Mouse (Mus musculus) limb, embryonic 11.5 days (tissue): ENCODE measurements at regions not wholly inside any gene's neighbourhood (a gene's known extent, or its start where the extent isn't known, plus 50 kb on each side); places are given as distances from the start of the nearest gene placed in this dataset.

ENCODE experiments used
- ATAC-seq: fragments of 200-750 bp; cut with Nextera tagmentation; 2 replicates; pipeline ENCODE4 v1.8.0; 2017; ENCODE audit warnings: low read depth; ENCODE audit not compliant: insufficient number of reproducible peaks, low FRiP score, low TSS enrichment
- DNase-seq: peaks from one replicate; pipeline ENCODE4 v3.0.0-alpha.2; 2015; ENCODE audit warnings: low spot score
- H3K27ac ChIP-seq: fragments of 300-500 bp; sonication (generic); replicated peaks from 2 replicates; pipeline ENCODE4 v1.5.1; 2014; ENCODE audit warnings: low read depth, mild to moderate bottlenecking, low read length
- H3K27me3 ChIP-seq: fragments of 300-500 bp; sonication (generic); 2 replicates; pipeline ENCODE4 v1.6.1; 2014; ENCODE audit warnings: mild to moderate bottlenecking, low read length, mixed read lengths; ENCODE audit not compliant: control insufficient read depth, insufficient read depth
- H3K36me3 ChIP-seq: fragments of 300-500 bp; sonication (generic); 2 replicates; pipeline ENCODE4 v1.6.1; 2014; ENCODE audit warnings: mild to moderate bottlenecking, low read length, moderate library complexity, mixed read lengths; ENCODE audit not compliant: control insufficient read depth, insufficient read depth
- H3K4me1 ChIP-seq: fragments of 300-500 bp; sonication (generic); 2 replicates; pipeline ENCODE4 v1.6.1; 2014; ENCODE audit warnings: low read length, mixed read lengths; ENCODE audit not compliant: control insufficient read depth, insufficient read depth
- H3K4me2 ChIP-seq: fragments of 300-500 bp; sonication (generic); 2 replicates; pipeline ENCODE4 v1.6.1; 2014; ENCODE audit warnings: low read depth, mild to moderate bottlenecking, moderate library complexity; ENCODE audit not compliant: severe bottlenecking
- H3K4me3 ChIP-seq: fragments of 300-500 bp; sonication (generic); 2 replicates; pipeline ENCODE4 v1.5.1; 2014; ENCODE audit warnings: low read depth, low read length
- H3K9ac ChIP-seq: fragments of 300-500 bp; sonication (generic); 2 replicates; pipeline ENCODE4 v1.6.1; 2014; ENCODE audit warnings: mild to moderate bottlenecking, low read length
- H3K9me3 ChIP-seq: fragments of 300-500 bp; sonication (generic); 2 replicates; pipeline ENCODE4 v1.6.1; 2016; ENCODE audit warnings: low read length; ENCODE audit not compliant: control insufficient read depth
- WGBS: fragments of 180-500 bp; shearing (Covaris S2); extraction: QIAGEN DNeasy Blood & Tissue Kit; methylation state at CpG from one replicate; pipeline ENCODE4 v1.1.7; 2014; 5-methylcytosine and 5-hydroxymethylcytosine counted together

GRCm38 (mm10) chr1:128692313-128692712, 100.2 kb upstream of the Cxcr4 start:
- no peak for ATAC-seq
- H3K27ac ChIP-seq, result no peak overlapping the region
- DNase-seq, result no peak
- WGBS, result 18% methylated on average over 8 of the region's 8 CpGs
- H3K36me3 ChIP-seq, result no peaks in the 10 kb centered on the region
- no peak overlapping the region for H3K9ac ChIP-seq
- H3K4me3 ChIP-seq, result no peak overlapping the region
- no peak overlapping the region for H3K4me2 ChIP-seq
- H3K9me3 ChIP-seq, result no peaks in the 10 kb centered on the region
- no peaks in the 10 kb centered on the region for H3K27me3 ChIP-seq
- peaks cover 2% of the 10 kb centered on the region; the same call in 1 of the 2 replicates for H3K4me1 ChIP-seq

- Histone ChIP-seq H3K4me1 (peaks cover 4% of the 10 kb centered on the region; the same call in 1 of the 2 replicates), H3K36me3 (no peaks in the 10 kb centered on the region), H3K27ac (no peak overlapping the region), H3K4me2 (peak overlapping the region; percentile 19; the same call in 1 of the 2 replicates), H3K9me3 (no peaks in the 10 kb centered on the region), H3K4me3 (no peak overlapping the region), H3K9ac (no peak overlapping the region), H3K27me3 (no peaks in the 10 kb centered on the region)
- DNase-seq, result peak; percentile 65
- 13% methylated on average over 9 of the region's 9 CpGs for WGBS
- peak; percentile 82; the same call in 1 of the 2 replicates for ATAC-seq
Measured at GRCm38 (mm10) chr1:128687236-128687927, 95.3 kb upstream of the Cxcr4 start.

GRCm38 (mm10) chr1:128685467-128686137, 93.5 kb upstream of the Cxcr4 start:
- H3K27me3 ChIP-seq, result no peaks in the 10 kb centered on the region
- H3K4me2 ChIP-seq, result no peak overlapping the region
- H3K4me1 ChIP-seq, result peaks cover 4% of the 10 kb centered on the region; the same call in 1 of the 2 replicates
- no peak overlapping the region for H3K9ac ChIP-seq
- DNase-seq (no peak), ATAC-seq (no peak)
- no peaks in the 10 kb centered on the region for H3K9me3 ChIP-seq
- H3K27ac ChIP-seq, result no peak overlapping the region
- H3K4me3 ChIP-seq, result no peak overlapping the region
- WGBS, result 65% methylated on average over 8 of the region's 8 CpGs
- no peaks in the 10 kb centered on the region for H3K36me3 ChIP-seq

DNA sequence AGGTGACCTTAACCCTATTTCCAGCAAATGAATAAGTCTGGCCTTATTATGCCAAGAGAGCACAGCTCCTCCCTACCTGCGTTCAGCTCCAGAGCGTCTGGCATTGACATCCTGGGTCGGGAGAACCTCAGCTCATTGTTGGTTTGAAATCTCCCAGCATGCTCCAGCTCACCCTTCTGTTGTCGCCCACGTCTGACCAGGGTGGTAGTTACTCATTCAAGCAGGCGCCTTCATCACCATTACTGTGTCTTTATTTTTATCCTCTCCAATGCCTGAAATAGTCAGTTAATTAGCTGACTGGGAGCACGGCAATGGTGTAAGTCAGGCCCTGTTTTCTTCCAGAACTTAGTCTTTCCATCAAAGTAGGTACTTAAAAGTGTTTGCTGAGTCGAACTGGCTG, 90.8 kb upstream of the Cxcr4 start:
- Histone ChIP-seq H3K4me2 (no peak overlapping the region), H3K9me3 (no peaks in the 10 kb centered on the region), H3K27me3 (no peaks in the 10 kb centered on the region), H3K4me3 (no peak overlapping the region), H3K4me1 (peaks cover 4% of the 10 kb centered on the region; the same call in 1 of the 2 replicates), H3K27ac (no peak overlapping the region), H3K9ac (no peak overlapping the region), H3K36me3 (no peaks in the 10 kb centered on the region)
- DNase-seq (no peak), ATAC-seq (no peak)
- 77% methylated on average over 8 of the region's 8 CpGs for WGBS

GRCm38 (mm10) chr1:128681261-128681660, 89.2 kb upstream of the Cxcr4 start:
- H3K27me3 ChIP-seq, result no peaks in the 10 kb centered on the region
- H3K4me2 ChIP-seq, result no peak overlapping the region
- no peaks in the 10 kb centered on the region for H3K9me3 ChIP-seq
- ATAC-seq (no peak), DNase-seq (no peak)
- WGBS, result 81% methylated on average over 4 of the region's 4 CpGs
- no peaks in the 10 kb centered on the region for H3K4me1 ChIP-seq
- no peak overlapping the region for H3K27ac ChIP-seq
- no peak overlapping the region for H3K4me3 ChIP-seq
- H3K36me3 ChIP-seq, result no peaks in the 10 kb centered on the region
- H3K9ac ChIP-seq, result no peak overlapping the region

DNA sequence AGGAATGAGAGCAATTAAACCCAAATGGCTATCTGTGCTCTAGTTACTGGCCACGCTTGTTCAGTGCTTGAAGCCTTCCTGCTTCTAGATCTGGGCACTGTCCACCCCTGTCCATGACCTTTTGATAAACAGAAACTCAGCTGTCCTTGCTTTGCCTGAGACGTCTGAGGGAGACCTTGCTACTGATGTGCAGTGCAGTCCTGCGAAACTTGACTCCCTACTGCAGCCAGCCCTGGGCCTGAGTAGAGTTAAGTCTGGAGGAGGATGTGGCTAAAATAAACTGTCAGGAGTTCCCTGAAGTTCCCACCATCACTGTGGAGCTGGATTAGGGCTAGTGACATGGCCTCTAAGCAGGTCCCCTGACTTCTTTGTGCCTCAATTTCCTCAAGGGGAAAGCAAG, 88.4 kb upstream of the Cxcr4 start:
- no peaks in the 10 kb centered on the region for H3K27me3 ChIP-seq
- H3K4me1 ChIP-seq, result no peaks in the 10 kb centered on the region
- DNase-seq (no peak), ATAC-seq (no peak)
- H3K4me2 ChIP-seq, result no peak overlapping the region
- no peaks in the 10 kb centered on the region for H3K36me3 ChIP-seq
- H3K27ac ChIP-seq, result no peak overlapping the region
- no peak overlapping the region for H3K9ac ChIP-seq
- no peaks in the 10 kb centered on the region for H3K9me3 ChIP-seq
- no peak overlapping the region for H3K4me3 ChIP-seq
- 30% methylated on average over 3 of the region's 3 CpGs for WGBS

DNA sequence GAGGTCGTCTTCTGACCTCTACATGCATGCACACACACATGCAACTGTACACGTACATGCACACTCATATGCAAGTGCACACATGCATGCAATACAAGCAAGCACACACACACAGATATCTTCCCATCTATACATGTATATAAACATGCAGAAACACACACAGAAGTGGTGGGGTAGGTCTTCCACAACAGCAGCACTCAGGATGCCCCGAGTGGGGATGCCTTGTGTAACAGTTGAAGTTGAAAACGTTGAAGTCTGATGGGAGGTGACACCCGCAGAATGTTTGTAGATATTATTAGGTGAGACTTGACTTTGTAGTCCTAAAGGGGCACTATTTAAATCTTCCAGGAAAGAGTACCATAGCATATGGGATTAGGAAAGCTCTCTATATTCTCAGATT, 87.9 kb upstream of the Cxcr4 start:
- no peak overlapping the region for H3K9ac ChIP-seq
- DNase-seq (no peak), ATAC-seq (no peak)
- no peaks in the 10 kb centered on the region for H3K36me3 ChIP-seq
- WGBS, result 83% methylated on average over 5 of the region's 5 CpGs
- no peak overlapping the region for H3K4me3 ChIP-seq
- no peaks in the 10 kb centered on the region for H3K27me3 ChIP-seq
- H3K4me1 ChIP-seq, result no peaks in the 10 kb centered on the region
- no peak overlapping the region for H3K4me2 ChIP-seq
- H3K9me3 ChIP-seq, result no peaks in the 10 kb centered on the region
- no peak overlapping the region for H3K27ac ChIP-seq

DNA sequence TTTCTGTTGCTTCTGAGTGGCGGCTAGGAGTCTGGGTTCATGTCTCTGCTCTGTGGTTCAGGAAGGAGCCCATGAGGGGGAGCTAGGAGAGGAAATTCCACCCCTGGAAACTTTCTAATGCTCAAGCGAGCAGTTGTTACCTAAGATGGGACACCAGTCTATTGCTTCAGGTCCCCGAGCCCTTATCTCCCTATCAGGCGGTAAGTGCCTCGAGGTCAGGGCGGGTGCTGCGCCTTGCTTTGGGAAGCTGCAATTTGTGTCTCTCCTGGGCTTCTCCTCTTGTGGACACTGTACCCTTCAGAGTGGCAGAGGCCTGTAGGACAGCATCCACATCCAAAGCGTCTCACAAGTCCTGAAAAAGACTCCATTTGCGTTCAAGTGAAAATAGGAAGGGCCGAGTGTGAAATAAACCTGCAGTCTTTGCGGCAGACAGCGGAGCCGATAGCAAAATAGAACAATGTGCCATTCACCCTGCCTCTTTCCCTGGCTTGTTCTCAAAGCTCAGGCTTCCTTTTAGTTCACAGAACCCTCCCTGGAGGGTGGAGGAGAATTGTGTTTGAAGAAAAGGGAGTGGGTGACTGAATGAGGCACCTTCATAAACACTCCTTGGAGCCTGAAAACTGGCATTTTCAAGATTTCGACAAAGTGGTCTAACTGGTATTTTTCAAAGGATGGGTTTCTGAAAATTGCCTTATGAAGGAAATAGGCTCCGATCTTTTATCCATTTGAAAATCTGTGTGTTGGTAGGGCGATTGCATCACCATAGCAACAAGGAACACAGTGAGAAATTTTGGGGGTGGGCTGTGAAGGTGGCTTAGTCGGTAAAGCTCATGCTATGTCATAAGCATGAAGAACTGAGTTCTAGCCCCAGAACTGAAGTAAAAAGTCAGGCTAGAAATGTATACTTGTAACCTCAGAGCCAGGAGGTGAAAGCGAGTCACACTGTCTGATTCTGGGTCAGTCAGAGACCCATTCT, 87.2 kb upstream of the Cxcr4 start:
- Histone ChIP-seq H3K9ac (no peak overlapping the region), H3K4me2 (no peak overlapping the region), H3K9me3 (no peaks in the 10 kb centered on the region), H3K36me3 (no peaks in the 10 kb centered on the region), H3K27me3 (no peaks in the 10 kb centered on the region), H3K4me3 (no peak overlapping the region), H3K4me1 (no peaks in the 10 kb centered on the region), H3K27ac (no peak overlapping the region)
- ATAC-seq, result no peak
- no peak for DNase-seq
- 73% methylated on average over 18 of the region's 18 CpGs for WGBS
